Mouse (Mus musculus) midbrain, embryonic 16.5 days (tissue): ENCODE data around the gene Slc35e3. TPM values are rescaled to one million over a fixed set of nuclear protein-coding genes. Genes with fewer than 3 reads are reported as not detected.
A peak's percentile ranks its signal among the peaks of the same experiment; 100 is the strongest.
"Not testable (repeated sequence)": the region's sequence is repeated elsewhere in the genome, so short reads cannot be mapped to it uniquely, and the experiment has no call there.

Experiments
- ATAC-seq: fragments of 200-750 bp; cut with Nextera tagmentation; 2 replicates; pipeline ENCODE4 v1.8.0; 2017; ENCODE audit warnings: moderate TSS enrichment
- H3K27ac ChIP-seq: fragments of 300-500 bp; sonication (generic); 2 replicates; pipeline ENCODE4 v1.5.1; 2014; ENCODE audit warnings: mild to moderate bottlenecking, low read length, mixed read lengths
- H3K27me3 ChIP-seq: fragments of 300-500 bp; sonication (generic); 2 replicates; pipeline ENCODE4 v1.6.1; 2014; ENCODE audit warnings: low read depth, low read length, mixed read lengths; ENCODE audit not compliant: control insufficient read depth, insufficient read depth
- H3K36me3 ChIP-seq: fragments of 300-500 bp; sonication (generic); 2 replicates; pipeline ENCODE4 v1.6.1; 2014; ENCODE audit warnings: mild to moderate bottlenecking, low read length, moderate library complexity, mixed read lengths; ENCODE audit not compliant: control insufficient read depth, insufficient read depth
- H3K4me1 ChIP-seq: fragments of 300-500 bp; sonication (generic); 2 replicates; pipeline ENCODE4 v1.6.1; 2014; ENCODE audit warnings: mild to moderate bottlenecking, low read length, mixed read lengths; ENCODE audit not compliant: control insufficient read depth, insufficient read depth
- H3K4me2 ChIP-seq: fragments of 300-500 bp; sonication (generic); 2 replicates; pipeline ENCODE4 v1.6.1; 2014; ENCODE audit warnings: mild to moderate bottlenecking, low read length, mixed read lengths
- H3K4me3 ChIP-seq: fragments of 300-500 bp; sonication (generic); 2 replicates; pipeline ENCODE4 v1.5.1; 2014; ENCODE audit warnings: low read depth, mild to moderate bottlenecking, low read length, moderate library complexity, mixed read lengths
- H3K9ac ChIP-seq: fragments of 300-500 bp; sonication (generic); 2 replicates; pipeline ENCODE4 v1.6.1; 2014; ENCODE audit warnings: low read depth, low read length, mixed read lengths
- H3K9me3 ChIP-seq: fragments of 300-500 bp; sonication (generic); replicated peaks from 2 replicates; pipeline ENCODE4 v1.6.1; 2014; ENCODE audit warnings: mild to moderate bottlenecking, low read length, mixed read lengths; ENCODE audit not compliant: control insufficient read depth, poor library complexity, severe bottlenecking
- WGBS: fragments of 180-500 bp; shearing (Covaris S2); extraction: QIAGEN DNeasy Blood & Tissue Kit; methylation state at CpG from one replicate; pipeline ENCODE4 v1.1.7; 2014; 5-methylcytosine and 5-hydroxymethylcytosine counted together
- polyA plus RNA-seq: library from polyadenylated mRNA; unstranded; fragments of >200 nt; fragmentation: Nextera tagmentation; extraction: Ambion mirVana; gene quantifications from 2 replicates; pipeline ENCODE4 v1.2.1, GENCODE M21; 2015

Gene Slc35e3
- polyA plus RNA-seq, 1 experiment from 2014 or later, result 34.8 TPM

DNA sequence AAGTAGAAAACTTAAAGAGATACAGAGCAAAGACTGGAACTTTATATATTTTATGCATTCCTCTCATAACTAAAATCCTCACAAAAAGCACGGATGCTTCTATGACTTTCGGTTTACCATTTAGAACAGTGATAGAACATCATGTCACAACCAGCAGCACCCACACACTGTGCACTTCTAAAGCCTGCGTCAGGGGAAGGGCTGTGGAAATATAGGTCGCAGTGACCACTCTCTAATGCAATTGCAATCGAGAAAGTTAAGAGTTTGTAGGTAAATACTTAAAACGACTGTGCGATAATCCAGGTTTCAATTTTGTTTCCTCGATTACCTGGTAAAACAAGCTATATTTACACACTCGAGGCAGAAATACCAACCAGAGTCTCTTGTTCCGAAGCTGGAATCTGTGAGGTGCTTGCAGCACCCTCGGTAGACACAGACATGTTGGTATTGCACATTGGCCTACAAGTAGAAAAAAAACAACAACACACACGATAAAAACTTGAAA lies 36.8 kb downstream of the Slc35e3 start:
- H3K27ac ChIP-seq, result peak overlapping the region; percentile 100; the same call in 1 of the 2 replicates
- H3K4me3 ChIP-seq, result peak overlapping the region; percentile 90
- H3K4me2 ChIP-seq, result peak overlapping the region; percentile 67
- peaks cover 5% of the 10 kb centered on the region; the same call in 1 of the 2 replicates for H3K36me3 ChIP-seq
- H3K27me3 ChIP-seq, result no peaks in the 10 kb centered on the region
- H3K9ac ChIP-seq, result peak overlapping the region; percentile 100
- WGBS, result 50% methylated on average over 12 of the region's 12 CpGs
- H3K9me3 ChIP-seq, result no peaks in the 10 kb centered on the region
- peaks cover 15% of the 10 kb centered on the region for H3K4me1 ChIP-seq
- no peak for ATAC-seq

DNA sequence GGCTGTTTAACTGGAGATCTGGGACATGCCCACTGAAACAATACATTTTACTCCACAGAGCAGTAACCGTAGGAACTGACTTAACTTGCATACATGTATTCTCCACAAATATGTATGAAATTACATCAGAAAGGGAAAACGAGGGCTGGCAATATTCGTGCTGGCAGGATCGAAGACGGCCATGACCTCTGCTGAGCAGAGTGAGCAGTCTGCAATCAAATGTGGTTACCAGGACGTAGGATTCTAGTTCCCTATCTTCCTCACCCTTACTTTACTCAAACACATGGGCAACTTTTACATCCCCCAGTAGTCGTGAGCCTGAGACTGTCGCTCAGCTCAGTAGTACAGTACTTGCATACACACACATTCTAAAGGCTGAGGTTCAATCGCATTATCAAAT lies 37.3 kb downstream of the Slc35e3 start:
- no peak overlapping the region; the same call in 1 of the 2 replicates for H3K9ac ChIP-seq

DNA sequence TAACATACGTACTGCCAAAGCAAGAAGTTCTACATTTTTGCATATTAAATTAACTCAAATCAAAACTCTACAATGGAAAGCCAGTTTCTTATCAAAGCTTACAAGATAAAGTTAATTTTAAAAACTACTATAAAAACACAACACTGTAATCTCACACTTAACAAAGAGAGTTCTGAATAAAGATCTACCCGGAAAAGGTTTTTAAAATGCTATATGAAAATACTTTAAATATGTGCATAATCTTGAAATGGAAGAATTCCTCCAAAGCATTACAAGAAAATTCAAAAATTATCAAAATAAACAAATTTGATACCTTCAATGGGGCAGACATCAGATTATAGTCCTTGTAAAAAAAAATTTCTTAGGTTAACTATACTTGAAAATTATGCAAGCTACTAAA lies 37.8 kb downstream of the Slc35e3 start:
- Histone ChIP-seq H3K4me1 (peaks cover 15% of the 10 kb centered on the region), H3K36me3 (peaks cover 10% of the 10 kb centered on the region), H3K9me3 (no peaks in the 10 kb centered on the region), H3K4me2 (no peak overlapping the region), H3K9ac (no peak overlapping the region), H3K4me3 (no peak overlapping the region), H3K27ac (no peak overlapping the region), H3K27me3 (no peaks in the 10 kb centered on the region)
- ATAC-seq, result no peak
- WGBS, result 99% methylated on average over 2 of the region's 2 CpGs

More for the DNA sequence above, 37.3 kb downstream of the Slc35e3 start:
- no peak for ATAC-seq
- Histone ChIP-seq H3K27ac (no peak overlapping the region), H3K9me3 (no peaks in the 10 kb centered on the region), H3K4me3 (peak overlapping the region; percentile 1; the same call in 1 of the 2 replicates), H3K27me3 (no peaks in the 10 kb centered on the region), H3K4me2 (peak overlapping the region; percentile 67), H3K4me1 (peaks cover 15% of the 10 kb centered on the region), H3K36me3 (peaks cover 6% of the 10 kb centered on the region; the same call in 1 of the 2 replicates)
- 87% methylated on average over 9 of the region's 9 CpGs for WGBS

DNA sequence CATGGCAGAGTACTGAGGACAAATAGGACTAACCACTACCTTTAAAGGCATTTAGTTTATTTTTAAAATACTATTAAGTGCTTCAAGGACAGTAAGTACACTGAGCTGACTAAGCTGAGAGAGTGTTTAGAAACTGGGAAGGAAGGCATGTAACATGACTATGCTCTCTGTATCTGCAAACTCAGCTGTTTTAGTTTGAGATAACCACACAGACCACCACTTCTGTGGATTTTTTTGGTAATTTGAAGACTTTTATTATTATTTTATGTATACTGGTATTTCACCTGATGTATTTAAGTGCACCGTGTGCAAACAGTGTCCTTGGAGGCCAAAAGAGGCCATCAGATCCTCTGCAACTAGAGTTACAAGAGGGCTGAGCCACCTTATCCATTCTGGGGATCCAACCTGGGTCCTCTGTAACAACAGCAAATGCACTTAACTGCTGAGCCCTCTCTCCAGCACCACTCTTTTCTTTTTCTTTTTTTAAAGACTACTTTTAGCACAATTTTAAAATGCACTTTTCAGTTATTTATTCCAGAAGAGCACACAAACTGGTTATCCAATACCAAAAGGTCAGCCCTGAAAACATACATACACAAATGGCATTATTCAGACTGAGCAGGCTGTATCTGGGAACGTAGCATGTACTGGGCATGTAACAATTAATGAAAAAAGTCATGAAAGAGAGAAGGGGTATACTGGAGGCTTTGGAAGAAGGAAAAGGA lies 38.9 kb downstream of the Slc35e3 start:
- H3K4me3 ChIP-seq, result no peak overlapping the region
- H3K9ac ChIP-seq, result no peak overlapping the region
- H3K4me1 ChIP-seq, result peaks cover 15% of the 10 kb centered on the region
- H3K36me3 ChIP-seq, result peaks cover 16% of the 10 kb centered on the region
- WGBS, result 93% methylated on average over 2 of the region's 2 CpGs
- H3K9me3 ChIP-seq, result no peaks in the 10 kb centered on the region
- no peak overlapping the region for H3K27ac ChIP-seq
- H3K27me3 ChIP-seq, result no peaks in the 10 kb centered on the region
- no peak for ATAC-seq
- no peak overlapping the region for H3K4me2 ChIP-seq

DNA sequence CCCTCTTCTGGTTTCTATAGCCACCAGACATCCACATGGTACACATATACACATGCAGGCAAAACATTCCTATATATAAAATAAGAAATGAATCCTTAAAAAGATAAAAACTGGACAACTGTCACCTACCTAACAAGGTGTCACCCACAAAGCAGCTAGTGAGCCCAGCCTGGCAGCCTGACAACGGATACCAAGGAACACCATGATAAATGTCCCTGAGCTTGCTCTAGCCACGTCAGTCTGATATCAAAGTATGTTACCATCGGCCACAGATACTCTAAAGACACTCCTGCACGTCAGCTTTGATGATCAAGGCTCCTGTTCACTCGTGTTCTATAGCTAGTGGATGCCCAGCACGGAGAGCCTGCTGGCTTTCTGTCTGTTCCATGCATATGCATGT lies 39.7 kb downstream of the Slc35e3 start:
- no peaks in the 10 kb centered on the region for H3K9me3 ChIP-seq
- ATAC-seq, result no peak
- H3K4me3 ChIP-seq, result no peak overlapping the region
- H3K27ac ChIP-seq, result no peak overlapping the region
- H3K27me3 ChIP-seq, result no peaks in the 10 kb centered on the region
- WGBS, result 76% methylated on average over 6 of the region's 6 CpGs
- no peak overlapping the region for H3K9ac ChIP-seq
- peaks cover 14% of the 10 kb centered on the region for H3K4me1 ChIP-seq
- peaks cover 21% of the 10 kb centered on the region for H3K36me3 ChIP-seq
- no peak overlapping the region for H3K4me2 ChIP-seq

DNA sequence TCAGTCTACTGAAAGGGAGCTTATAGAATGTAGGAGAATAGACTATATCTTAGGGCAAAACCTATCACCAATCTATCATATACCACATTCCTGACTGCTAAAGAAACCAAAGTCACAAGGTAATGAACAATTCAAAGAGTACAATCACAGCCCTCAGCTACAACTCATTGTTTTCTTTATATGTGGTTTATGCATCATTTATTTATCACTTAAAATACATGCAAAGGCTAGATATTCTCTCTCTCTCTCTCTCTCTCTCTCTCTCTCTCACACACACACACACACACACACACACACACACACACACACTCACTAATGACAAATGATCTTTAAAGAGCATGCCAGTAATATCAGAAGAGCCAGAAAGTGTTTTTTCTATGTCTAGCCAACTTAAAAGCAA lies 40.4 kb downstream of the Slc35e3 start:
- Histone ChIP-seq H3K36me3 (peaks cover 21% of the 10 kb centered on the region), H3K9ac (no peak overlapping the region), H3K4me1 (peaks cover 10% of the 10 kb centered on the region), H3K4me2 (no peak overlapping the region), H3K9me3 (no peaks in the 10 kb centered on the region), H3K27me3 (no peaks in the 10 kb centered on the region), H3K4me3 (no peak overlapping the region), H3K27ac (no peak overlapping the region)
- ATAC-seq, result no peak

DNA sequence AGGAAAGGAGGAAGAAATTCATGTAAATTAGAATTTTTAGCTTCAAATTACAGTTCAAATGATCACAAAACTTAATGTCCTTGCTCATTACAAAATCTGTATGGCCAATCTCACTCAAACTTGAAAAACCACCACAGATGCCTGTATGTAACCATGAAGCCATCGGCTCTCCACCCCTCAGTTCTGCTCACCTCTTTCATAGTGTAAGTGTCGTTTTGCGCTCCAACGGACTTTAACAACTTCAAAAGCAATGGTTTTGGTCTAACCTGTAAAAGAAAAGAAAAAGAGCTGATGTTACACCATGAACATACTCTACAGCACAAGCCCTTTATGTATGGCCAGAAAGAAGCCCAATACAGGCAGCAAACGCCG lies 41.2 kb downstream of the Slc35e3 start:
- H3K9me3 ChIP-seq, result no peaks in the 10 kb centered on the region
- no peak overlapping the region for H3K4me2 ChIP-seq
- 98% methylated on average over 6 of the region's 6 CpGs for WGBS
- no peaks in the 10 kb centered on the region for H3K27me3 ChIP-seq
- peaks cover 23% of the 10 kb centered on the region for H3K36me3 ChIP-seq
- no peak overlapping the region for H3K9ac ChIP-seq
- H3K27ac ChIP-seq, result no peak overlapping the region
- no peak for ATAC-seq
- no peak overlapping the region for H3K4me3 ChIP-seq
- H3K4me1 ChIP-seq, result peaks cover 10% of the 10 kb centered on the region

DNA sequence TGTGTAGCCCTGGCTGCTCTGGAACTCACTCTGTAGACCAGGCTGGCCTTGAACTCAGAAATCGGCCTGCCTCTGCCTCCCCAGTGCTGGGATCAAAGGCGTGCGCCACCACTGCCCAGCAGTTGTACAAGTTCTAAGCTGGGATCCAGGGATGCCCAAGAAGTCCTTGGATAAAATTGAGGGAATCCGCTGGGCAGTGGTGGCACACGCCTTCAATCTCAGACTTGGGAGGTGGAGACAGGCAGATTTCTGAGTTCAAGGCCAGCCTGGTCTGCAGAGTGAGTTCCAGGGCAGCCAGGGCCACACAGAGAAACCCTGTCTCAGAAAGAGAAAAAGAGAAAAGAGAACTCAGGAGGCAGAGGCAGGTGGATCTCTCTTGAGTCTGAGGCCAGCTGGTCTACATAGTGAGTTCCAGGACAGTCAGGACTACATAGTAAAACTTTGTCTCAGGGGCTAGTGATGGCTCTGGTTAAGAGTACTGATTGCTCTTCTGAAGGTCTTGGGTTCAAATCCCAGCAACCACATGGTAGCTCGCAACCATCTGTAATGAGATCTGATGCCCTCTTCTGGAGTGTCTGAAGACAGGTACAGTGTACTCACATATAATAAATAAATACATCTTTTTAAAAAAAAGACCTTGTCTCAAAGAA lies 41.7 kb downstream of the Slc35e3 start:
- not testable (repeated sequence) for H3K9me3 ChIP-seq, H3K9ac ChIP-seq, ATAC-seq, H3K4me2 ChIP-seq, H3K4me3 ChIP-seq, H3K4me1 ChIP-seq, H3K27ac ChIP-seq, H3K27me3 ChIP-seq
- 98% methylated on average over 6 of the region's 6 CpGs for WGBS
- peaks cover 28% of the 10 kb centered on the region for H3K36me3 ChIP-seq

DNA sequence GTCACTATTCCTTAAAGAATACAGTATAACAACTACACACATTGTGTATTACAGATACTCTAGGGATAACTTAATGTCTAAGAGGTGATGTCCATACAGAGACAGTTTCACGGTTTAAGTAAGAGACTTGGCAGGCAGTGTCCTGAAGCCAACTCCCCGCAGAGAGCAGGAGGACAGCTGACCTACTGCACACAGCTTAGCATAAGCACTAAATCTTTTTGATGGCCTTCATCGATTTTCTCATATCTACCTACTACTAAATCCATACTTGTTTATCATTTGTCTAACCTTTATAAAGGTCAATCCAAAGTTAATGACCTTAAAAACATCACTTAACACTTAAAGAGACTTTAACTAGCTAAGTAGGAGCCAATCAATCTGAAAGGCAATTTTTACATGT lies 42.7 kb downstream of the Slc35e3 start:
- no peak for ATAC-seq
- Histone ChIP-seq H3K4me2 (no peak overlapping the region), H3K4me1 (no peaks in the 10 kb centered on the region), H3K27ac (no peak overlapping the region), H3K9ac (no peak overlapping the region), H3K27me3 (no peaks in the 10 kb centered on the region), H3K36me3 (peaks cover 35% of the 10 kb centered on the region), H3K4me3 (no peak overlapping the region), H3K9me3 (no peaks in the 10 kb centered on the region)
- WGBS, result 97% methylated on average over 3 of the region's 3 CpGs
